Mouse (Mus musculus) kidney, embryonic 14.5 days (tissue): ENCODE data around the gene Foxn3. TPM values are rescaled to one million over a fixed set of nuclear protein-coding genes. Genes with fewer than 3 reads are reported as not detected.

Experiments used
- ATAC-seq: fragments of 200-750 bp; cut with Nextera tagmentation; 2 replicates; pipeline ENCODE4 v1.8.0; 2017; ENCODE audit warnings: moderate number of reproducible peaks, mild to moderate bottlenecking, moderate TSS enrichment, moderate library complexity; ENCODE audit not compliant: low FRiP score, low TSS enrichment
- H3K27ac ChIP-seq: fragments of 300-500 bp; sonication (generic); 2 replicates; pipeline ENCODE4 v1.5.1; 2014; ENCODE audit warnings: low read depth, mild to moderate bottlenecking, low read length, moderate library complexity, mixed read lengths
- H3K27me3 ChIP-seq: fragments of 300-500 bp; sonication (generic); 2 replicates; pipeline ENCODE4 v1.6.1; 2014; ENCODE audit warnings: mild to moderate bottlenecking, low read length; ENCODE audit not compliant: control insufficient read depth, insufficient read depth
- H3K36me3 ChIP-seq: fragments of 300-500 bp; sonication (generic); 2 replicates; pipeline ENCODE4 v1.6.1; 2014; ENCODE audit warnings: low read length, mixed read lengths; ENCODE audit not compliant: control insufficient read depth, insufficient read depth
- H3K4me1 ChIP-seq: fragments of 300-500 bp; sonication (generic); 2 replicates; pipeline ENCODE4 v1.6.1; 2014; ENCODE audit warnings: low read length, mixed read lengths; ENCODE audit not compliant: control insufficient read depth, insufficient read depth
- H3K4me2 ChIP-seq: fragments of 300-500 bp; sonication (generic); replicated peaks from 2 replicates; pipeline ENCODE4 v1.6.1; 2014; ENCODE audit warnings: low read depth, mild to moderate bottlenecking, low read length
- H3K4me3 ChIP-seq: fragments of 300-500 bp; sonication (generic); 2 replicates; pipeline ENCODE4 v1.5.1; 2014; ENCODE audit warnings: mild to moderate bottlenecking, low read length
- H3K9ac ChIP-seq: fragments of 300-500 bp; sonication (generic); 2 replicates; pipeline ENCODE4 v1.6.1; 2014; ENCODE audit warnings: low read depth, mild to moderate bottlenecking, low read length, moderate library complexity
- H3K9me3 ChIP-seq: fragments of 300-500 bp; sonication (generic); 2 replicates; pipeline ENCODE4 v1.6.1; 2016; ENCODE audit warnings: low read length; ENCODE audit not compliant: control insufficient read depth
- WGBS: fragments of 180-500 bp; shearing (Covaris S2); extraction: QIAGEN DNeasy Blood & Tissue Kit; methylation state at CpG from one replicate; pipeline ENCODE4 v1.1.7; 2014; 5-methylcytosine and 5-hydroxymethylcytosine counted together
- polyA plus RNA-seq: library from polyadenylated mRNA; unstranded; fragments of >200 nt; fragmentation: Nextera tagmentation; extraction: Ambion mirVana; gene quantifications from 2 replicates; pipeline ENCODE4 v1.2.1, GENCODE M21; 2014

The Foxn3 gene
- polyA plus RNA-seq, 1 experiment from 2014 or later, result 70.2 TPM

GRCm38 (mm10) chr12:99558476-99558875, 4.9 kb downstream of the Foxn3 start:
- WGBS, result 77% methylated on average over 4 of the region's 4 CpGs
- H3K4me3 ChIP-seq, result no peak overlapping the region
- no peaks in the 10 kb centered on the region for H3K27me3 ChIP-seq
- peaks cover 14% of the 10 kb centered on the region for H3K4me1 ChIP-seq
- no peak overlapping the region for H3K9ac ChIP-seq
- H3K9me3 ChIP-seq, result no peaks in the 10 kb centered on the region
- no peak overlapping the region for H3K4me2 ChIP-seq
- ATAC-seq, result no peak
- no peaks in the 10 kb centered on the region for H3K36me3 ChIP-seq
- H3K27ac ChIP-seq, result no peak overlapping the region

- Histone ChIP-seq H3K36me3 (no peaks in the 10 kb centered on the region), H3K4me2 (no peak overlapping the region), H3K4me3 (no peak overlapping the region), H3K9ac (no peak overlapping the region), H3K27ac (no peak overlapping the region), H3K9me3 (no peaks in the 10 kb centered on the region), H3K4me1 (peaks cover 14% of the 10 kb centered on the region), H3K27me3 (no peaks in the 10 kb centered on the region)
- 74% methylated on average over 8 of the region's 8 CpGs for WGBS
- ATAC-seq, result no peak
Measured at GRCm38 (mm10) chr12:99557498-99557897, 5.9 kb downstream of the Foxn3 start.

GRCm38 (mm10) chr12:99550629-99551028, 12.8 kb downstream of the Foxn3 start:
- Histone ChIP-seq H3K9me3 (no peaks in the 10 kb centered on the region), H3K4me1 (no peaks in the 10 kb centered on the region), H3K27ac (no peak overlapping the region), H3K9ac (no peak overlapping the region), H3K4me3 (no peak overlapping the region), H3K27me3 (no peaks in the 10 kb centered on the region), H3K36me3 (no peaks in the 10 kb centered on the region), H3K4me2 (no peak overlapping the region)
- no peak for ATAC-seq
- 78% methylated on average over 8 of the region's 8 CpGs for WGBS

- Histone ChIP-seq H3K27ac (no peak overlapping the region), H3K27me3 (no peaks in the 10 kb centered on the region), H3K36me3 (no peaks in the 10 kb centered on the region), H3K4me3 (no peak overlapping the region), H3K4me1 (no peaks in the 10 kb centered on the region), H3K9ac (no peak overlapping the region), H3K9me3 (no peaks in the 10 kb centered on the region), H3K4me2 (no peak overlapping the region)
- ATAC-seq, result no peak
- WGBS, result 95% methylated on average over 10 of the region's 10 CpGs
Measured at GRCm38 (mm10) chr12:99549811-99550210, 13.6 kb downstream of the Foxn3 start.

- H3K9me3 ChIP-seq, result no peaks in the 10 kb centered on the region
- no peak overlapping the region for H3K4me3 ChIP-seq
- no peak overlapping the region for H3K27ac ChIP-seq
- H3K4me2 ChIP-seq, result no peak overlapping the region
- no peak for ATAC-seq
- no peaks in the 10 kb centered on the region for H3K4me1 ChIP-seq
- H3K27me3 ChIP-seq, result no peaks in the 10 kb centered on the region
- 87% methylated on average over 7 of the region's 7 CpGs for WGBS
- no peak overlapping the region for H3K9ac ChIP-seq
- H3K36me3 ChIP-seq, result no peaks in the 10 kb centered on the region
Measured at GRCm38 (mm10) chr12:99548419-99548818, 15.0 kb downstream of the Foxn3 start.

GRCm38 (mm10) chr12:99547295-99547694, 16.1 kb downstream of the Foxn3 start:
- no peak overlapping the region for H3K4me2 ChIP-seq
- no peak overlapping the region for H3K4me3 ChIP-seq
- ATAC-seq, result no peak
- H3K36me3 ChIP-seq, result no peaks in the 10 kb centered on the region
- no peaks in the 10 kb centered on the region for H3K27me3 ChIP-seq
- no peaks in the 10 kb centered on the region for H3K4me1 ChIP-seq
- 92% methylated on average over 6 of the region's 6 CpGs for whole genome bisulfite sequencing
- no peak overlapping the region for H3K27ac ChIP-seq
- H3K9ac ChIP-seq, result no peak overlapping the region
- no peaks in the 10 kb centered on the region for H3K9me3 ChIP-seq

- Histone ChIP-seq H3K36me3 (no peaks in the 10 kb centered on the region), H3K4me1 (no peaks in the 10 kb centered on the region), H3K27me3 (no peaks in the 10 kb centered on the region), H3K4me3 (no peak overlapping the region), H3K4me2 (no peak overlapping the region), H3K9me3 (no peaks in the 10 kb centered on the region), H3K9ac (no peak overlapping the region), H3K27ac (no peak overlapping the region)
- WGBS, result 21% methylated on average over 6 of the region's 6 CpGs
- ATAC-seq, result no peak
Measured at GRCm38 (mm10) chr12:99545270-99545770, 18.1 kb downstream of the Foxn3 start.

- no peaks in the 10 kb centered on the region for H3K4me1 ChIP-seq
- no peak overlapping the region for H3K27ac ChIP-seq
- ATAC-seq, result no peak
- no peaks in the 10 kb centered on the region for H3K9me3 ChIP-seq
- H3K4me2 ChIP-seq, result no peak overlapping the region
- WGBS, result 79% methylated on average over 15 of the region's 15 CpGs
- H3K36me3 ChIP-seq, result no peaks in the 10 kb centered on the region
- H3K4me3 ChIP-seq, result no peak overlapping the region
- H3K27me3 ChIP-seq, result no peaks in the 10 kb centered on the region
- no peak overlapping the region for H3K9ac ChIP-seq
Measured at GRCm38 (mm10) chr12:99544262-99545128, 18.9 kb downstream of the Foxn3 start.

GRCm38 (mm10) chr12:99543421-99544195, 19.8 kb downstream of the Foxn3 start:
- no peak overlapping the region for H3K4me3 ChIP-seq
- no peak overlapping the region for H3K9ac ChIP-seq
- no peaks in the 10 kb centered on the region for H3K9me3 ChIP-seq
- no peak overlapping the region for H3K4me2 ChIP-seq
- H3K27ac ChIP-seq, result no peak overlapping the region
- no peak for ATAC-seq
- H3K4me1 ChIP-seq, result no peaks in the 10 kb centered on the region
- no peaks in the 10 kb centered on the region for H3K36me3 ChIP-seq
- 92% methylated on average over 7 of the region's 7 CpGs for WGBS
- no peaks in the 10 kb centered on the region for H3K27me3 ChIP-seq
